Mouse (Mus musculus) limb, embryonic 15.5 days (tissue): ENCODE measurements around the gene E2f7. TPM values are rescaled to one million over a fixed set of nuclear protein-coding genes. Genes with fewer than 3 reads are reported as not detected.

Source experiments
- ATAC-seq: fragments of 200-750 bp; cut with Nextera tagmentation; 2 replicates; pipeline ENCODE4 v1.8.0; 2017; ENCODE audit warnings: low read depth, moderate TSS enrichment; ENCODE audit not compliant: insufficient number of reproducible peaks, low FRiP score, low TSS enrichment
- H3K27ac ChIP-seq: fragments of 300-500 bp; sonication (generic); 2 replicates; pipeline ENCODE4 v1.5.1; 2015; ENCODE audit warnings: moderate library complexity, mild to moderate bottlenecking, inconsistent platforms
- H3K27me3 ChIP-seq: fragments of 300-500 bp; sonication (generic); 2 replicates; pipeline ENCODE4 v1.6.1; 2015; ENCODE audit warnings: inconsistent platforms
- H3K36me3 ChIP-seq: fragments of 300-500 bp; sonication (generic); 2 replicates; pipeline ENCODE4 v1.6.1; 2015; ENCODE audit warnings: inconsistent platforms
- H3K4me1 ChIP-seq: fragments of 300-500 bp; sonication (generic); 2 replicates; pipeline ENCODE4 v1.6.1; 2015; ENCODE audit warnings: inconsistent platforms
- H3K4me2 ChIP-seq: fragments of 300-500 bp; sonication (generic); 2 replicates; pipeline ENCODE4 v1.6.1; 2015; ENCODE audit warnings: mild to moderate bottlenecking, inconsistent platforms
- H3K4me3 ChIP-seq: fragments of 300-500 bp; sonication (generic); 2 replicates; pipeline ENCODE4 v1.5.1; 2015; ENCODE audit warnings: mild to moderate bottlenecking, inconsistent platforms
- H3K9ac ChIP-seq: fragments of 300-500 bp; sonication (generic); 2 replicates; pipeline ENCODE4 v1.6.1; 2015; ENCODE audit warnings: inconsistent platforms
- H3K9me3 ChIP-seq: fragments of 300-500 bp; sonication (generic); 2 replicates; pipeline ENCODE4 v1.6.1; 2016; ENCODE audit warnings: inconsistent platforms
- WGBS: fragments of 180-500 bp; shearing (Covaris S2); methylation state at CpG from one replicate; pipeline ENCODE4 v1.1.7; 2015; 5-methylcytosine and 5-hydroxymethylcytosine counted together
- polyA plus RNA-seq: library from polyadenylated mRNA; unstranded; fragments of >200 nt; fragmentation: Nextera tagmentation; extraction: Ambion mirVana; gene quantifications from 2 replicates; pipeline ENCODE4 v1.2.1, GENCODE M21; 2015

Gene E2f7
- polyA plus RNA-seq, result 21.7 and 24.6 TPM in 2 replicates

DNA sequence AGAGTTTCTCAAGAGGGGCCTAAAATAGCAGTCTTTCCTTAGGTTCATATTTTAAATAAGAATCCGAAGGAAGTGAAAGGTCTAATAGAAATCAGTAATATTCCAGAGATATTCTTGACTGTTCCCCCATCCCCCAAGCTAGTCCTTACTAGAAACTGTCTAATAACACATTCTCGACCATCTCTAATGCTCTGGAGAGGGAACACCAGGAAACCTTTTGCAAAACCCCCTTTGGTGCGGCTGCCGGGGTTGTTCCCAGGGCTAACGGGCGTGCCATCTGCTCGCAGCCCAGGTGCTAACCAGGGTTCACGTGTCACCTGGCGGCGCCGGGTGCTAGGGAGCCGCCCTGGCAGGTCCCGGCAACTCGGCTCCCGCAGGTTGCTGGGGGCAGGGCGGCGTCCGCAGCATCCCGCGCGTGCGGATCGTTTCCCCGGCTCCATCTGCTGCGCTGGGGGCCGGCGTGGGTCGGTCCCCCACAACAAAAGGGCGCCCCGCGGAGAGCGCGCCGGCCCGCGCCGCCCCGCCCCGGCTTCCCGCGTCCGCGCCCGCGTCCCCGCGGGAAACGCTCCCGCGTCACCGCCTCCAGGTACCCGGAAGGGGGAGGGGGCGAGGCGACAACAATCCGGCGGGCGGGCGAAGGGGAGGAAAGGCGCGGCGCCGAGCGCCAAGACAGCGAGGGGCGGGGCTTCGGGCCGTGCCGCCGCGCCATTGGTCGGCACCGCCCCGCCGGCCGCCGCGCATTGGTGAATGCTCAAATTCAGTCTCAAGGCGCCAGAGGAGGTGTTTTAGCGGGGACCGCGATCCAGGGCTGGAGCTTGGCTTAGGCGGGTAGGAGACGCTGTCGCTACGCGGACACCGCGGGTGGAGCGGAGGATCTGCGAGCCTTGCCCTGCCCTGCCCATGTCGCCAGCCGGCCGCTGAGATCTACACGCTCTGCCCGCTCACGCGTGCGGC is at the start of gene E2f7:
E2f7 (plus strand) TSS at position 754 of the 954 bp plus-strand sequence.
- WGBS, result under 1% methylated on average over 80 of the region's 98 CpGs
- ATAC-seq, result peak; percentile 95
- peak within 1 kb of the TSS; percentile 79 for H3K4me3 ChIP-seq

DNA sequence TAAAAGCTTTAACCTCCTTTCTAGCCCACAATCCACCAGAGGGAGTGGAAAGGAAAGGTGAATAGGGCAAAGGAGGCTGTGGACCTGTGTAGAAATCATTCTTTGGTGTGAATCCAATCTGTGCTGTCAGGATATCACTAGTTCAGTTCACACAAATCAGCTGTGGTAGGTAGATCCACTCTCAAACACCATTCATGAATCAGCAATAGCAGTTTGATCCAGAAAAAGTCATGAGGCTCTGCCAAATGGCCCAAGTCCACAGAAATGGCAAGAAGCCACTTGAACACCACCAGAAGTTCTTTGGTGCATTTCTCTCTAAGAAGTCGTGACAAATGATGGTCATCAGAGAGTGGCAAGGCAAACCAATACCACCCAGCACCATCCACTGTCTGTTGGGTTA is 44.0 kb upstream of the E2f7 start:
- Histone ChIP-seq H3K4me1 (no peaks in the 10 kb centered on the region), H3K9ac (no peak overlapping the region), H3K27me3 (no peaks in the 10 kb centered on the region), H3K4me2 (no peak overlapping the region), H3K9me3 (no peaks in the 10 kb centered on the region), H3K36me3 (no peaks in the 10 kb centered on the region), H3K4me3 (no peak overlapping the region), H3K27ac (no peak overlapping the region)
- no peak for ATAC-seq
- WGBS, result 69% methylated on average over 1 of the region's 1 CpGs

More for the DNA sequence above, at the start of gene E2f7:
- Histone ChIP-seq H3K9me3 (no peaks in the 10 kb centered on the region), H3K9ac (peak within 1 kb of the TSS; percentile 65), H3K4me2 (peak within 1 kb of the TSS; percentile 95), H3K36me3 (peaks cover 19% of the 10 kb centered on the region), H3K27me3 (no peaks in the 10 kb centered on the region), H3K27ac (peak within 1 kb of the TSS; percentile 74), H3K4me1 (peaks cover 21% of the 10 kb centered on the region)

DNA sequence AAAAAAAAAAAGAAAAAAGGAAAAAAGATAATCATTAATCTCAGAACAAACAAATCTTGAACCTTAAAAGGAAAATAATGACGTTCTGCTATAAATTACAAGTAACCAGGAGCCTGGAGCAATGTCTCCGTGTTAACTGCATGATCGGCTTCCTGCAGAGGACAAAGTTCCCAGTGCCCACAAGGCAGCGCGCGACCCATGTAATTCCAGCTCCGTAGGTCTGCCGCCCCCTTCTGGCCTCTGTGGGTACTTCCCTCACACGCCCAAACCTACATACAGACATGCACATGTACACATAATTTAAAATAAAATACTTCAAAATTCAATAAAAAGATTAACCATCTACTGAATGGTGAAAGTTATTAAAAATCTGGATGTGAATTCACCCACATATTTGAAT is 39.6 kb upstream of the E2f7 start:
- 47% methylated on average over 9 of the region's 9 CpGs for WGBS
- Histone ChIP-seq H3K36me3 (no peaks in the 10 kb centered on the region), H3K27me3 (no peaks in the 10 kb centered on the region), H3K9me3 (no peaks in the 10 kb centered on the region), H3K4me3 (no peak overlapping the region), H3K9ac (no peak overlapping the region), H3K27ac (no peak overlapping the region), H3K4me1 (no peaks in the 10 kb centered on the region), H3K4me2 (no peak overlapping the region)
- ATAC-seq, result no peak

DNA sequence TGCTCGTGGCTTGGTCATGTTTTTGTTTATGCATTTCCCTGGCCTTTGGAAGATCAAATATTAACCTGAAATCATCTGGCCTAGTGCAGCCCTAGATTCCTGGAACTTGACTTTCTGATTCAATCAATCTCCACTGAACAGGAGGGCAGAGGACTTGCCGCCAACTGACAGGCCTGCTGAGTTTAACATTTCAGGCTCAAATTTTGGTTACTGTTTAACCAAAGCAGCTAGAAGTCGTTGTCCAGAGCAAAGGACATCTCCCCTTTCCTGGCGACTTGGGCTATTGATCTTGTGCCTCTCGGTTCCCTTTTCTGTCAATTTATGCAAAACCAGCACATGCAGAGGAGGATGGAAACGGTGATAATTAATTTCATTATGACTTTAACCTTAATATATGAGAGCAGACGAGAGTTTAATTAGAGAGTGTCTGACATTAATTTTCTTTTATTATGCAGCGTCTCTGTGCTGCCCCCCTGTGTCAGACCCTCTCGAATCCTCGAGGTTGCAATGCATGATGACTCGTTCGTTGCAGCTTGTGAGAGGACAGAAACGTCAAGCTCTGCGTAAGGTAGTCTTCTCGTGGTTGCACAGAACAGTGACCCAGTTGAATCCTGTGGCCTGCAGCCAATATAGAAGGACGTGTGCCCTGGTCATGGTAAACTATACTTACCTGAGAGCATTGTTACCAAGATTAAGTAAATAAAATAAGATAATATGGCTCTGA is 37.7 kb upstream of the E2f7 start:
- Histone ChIP-seq H3K4me3 (no peak overlapping the region), H3K4me1 (no peaks in the 10 kb centered on the region), H3K27ac (no peak overlapping the region), H3K4me2 (no peak overlapping the region), H3K36me3 (no peaks in the 10 kb centered on the region), H3K27me3 (no peaks in the 10 kb centered on the region), H3K9ac (no peak overlapping the region), H3K9me3 (no peaks in the 10 kb centered on the region)
- 52% methylated on average over 16 of the region's 16 CpGs for WGBS
- ATAC-seq, result no peak

DNA sequence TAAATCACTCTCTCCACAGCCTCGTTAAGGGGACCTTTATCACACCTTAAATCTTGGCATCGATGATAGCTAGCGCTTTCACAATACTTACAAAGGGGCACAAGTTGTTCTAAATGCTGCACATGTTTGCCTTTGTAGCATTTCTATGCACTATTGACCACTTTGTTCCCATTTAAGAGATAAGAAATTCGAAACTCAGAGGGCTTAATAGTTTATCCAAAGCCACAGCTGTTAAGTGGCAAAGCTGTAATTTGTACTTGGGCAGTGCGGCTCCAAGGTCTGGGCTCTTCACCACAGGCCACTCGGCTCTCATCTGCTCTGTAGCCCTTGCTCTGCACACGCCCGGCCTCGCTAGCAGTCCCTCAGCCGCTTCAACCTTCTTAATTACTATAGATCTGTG is 28.4 kb upstream of the E2f7 start:
- Histone ChIP-seq H3K9ac (no peak overlapping the region), H3K27ac (no peak overlapping the region), H3K4me1 (no peaks in the 10 kb centered on the region), H3K4me2 (no peak overlapping the region), H3K36me3 (no peaks in the 10 kb centered on the region), H3K4me3 (no peak overlapping the region), H3K27me3 (no peaks in the 10 kb centered on the region), H3K9me3 (no peaks in the 10 kb centered on the region)
- WGBS, result 48% methylated on average over 10 of the region's 10 CpGs
- no peak for ATAC-seq

- ATAC-seq, result no peak
- no peaks in the 10 kb centered on the region for H3K4me1 ChIP-seq
- no peak overlapping the region for H3K27ac ChIP-seq
- no peak overlapping the region for H3K9ac ChIP-seq
- no peaks in the 10 kb centered on the region for H3K9me3 ChIP-seq
- no peaks in the 10 kb centered on the region for H3K27me3 ChIP-seq
- 75% methylated on average over 15 of the region's 15 CpGs for WGBS
- no peak overlapping the region for H3K4me3 ChIP-seq
- H3K36me3 ChIP-seq, result no peaks in the 10 kb centered on the region
- no peak overlapping the region for H3K4me2 ChIP-seq
Measured at GRCm38 (mm10) chr10:110726431-110726830, 18.8 kb upstream of the E2f7 start.

DNA sequence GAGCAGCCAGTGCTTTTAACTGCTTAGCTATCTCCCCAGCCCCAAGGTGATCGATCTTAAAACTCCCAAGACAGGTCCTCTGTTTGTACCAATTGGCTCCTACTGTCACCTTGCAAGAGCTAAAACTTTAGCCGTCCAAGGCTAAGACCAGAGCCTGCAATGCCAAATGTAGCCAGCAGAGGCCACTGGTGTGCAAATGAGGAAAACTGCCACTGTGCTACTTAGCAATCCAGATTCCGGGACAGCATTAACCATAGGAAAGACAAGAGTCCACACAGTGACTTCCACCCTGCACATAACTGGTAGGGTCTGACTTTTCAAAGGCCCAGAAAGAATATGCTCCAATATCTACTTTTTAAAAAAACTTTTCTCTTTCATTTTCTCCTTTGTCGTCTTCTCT is 17.4 kb upstream of the E2f7 start:
- no peak overlapping the region for H3K4me2 ChIP-seq
- H3K27ac ChIP-seq, result no peak overlapping the region
- H3K4me1 ChIP-seq, result no peaks in the 10 kb centered on the region
- WGBS, result 58% methylated on average over 4 of the region's 4 CpGs
- no peaks in the 10 kb centered on the region for H3K36me3 ChIP-seq
- no peak for ATAC-seq
- no peaks in the 10 kb centered on the region for H3K27me3 ChIP-seq
- no peaks in the 10 kb centered on the region for H3K9me3 ChIP-seq
- no peak overlapping the region for H3K4me3 ChIP-seq
- H3K9ac ChIP-seq, result no peak overlapping the region

GRCm38 (mm10) chr10:110733343-110733742 is 11.9 kb upstream of the E2f7 start:
- 0 out of 2 replicates have a peak, but pooled peaks cover 3% of the 10 kb centered on the region for H3K27me3 ChIP-seq

DNA sequence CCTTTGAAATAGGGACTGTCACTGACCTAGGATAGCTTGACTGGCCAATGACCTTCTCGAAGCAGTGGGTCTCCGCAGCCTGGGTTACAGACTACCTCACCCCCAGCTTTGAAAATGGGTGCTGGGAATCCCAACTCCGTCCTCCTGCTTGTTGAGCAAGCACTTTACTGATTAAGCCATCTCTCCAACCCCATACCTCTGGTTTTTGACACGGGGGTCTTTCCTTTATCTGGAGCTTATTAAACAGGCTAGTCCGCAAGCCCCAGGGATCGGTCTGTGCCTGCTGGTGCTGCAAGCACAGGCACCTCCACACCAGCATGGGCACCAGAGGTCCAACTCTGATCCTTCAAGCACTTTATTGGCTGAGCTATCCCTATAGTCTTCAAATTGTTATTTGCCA is 1.5 kb upstream of the E2f7 start:
- WGBS, result 77% methylated on average over 6 of the region's 6 CpGs
- Histone ChIP-seq H3K9ac (no peak overlapping the region), H3K4me2 (no peak overlapping the region), H3K4me3 (no peak overlapping the region), H3K27ac (no peak overlapping the region), H3K4me1 (peaks cover 21% of the 10 kb centered on the region), H3K9me3 (no peaks in the 10 kb centered on the region), H3K36me3 (peaks cover 8% of the 10 kb centered on the region; the same call in 1 of the 2 replicates), H3K27me3 (no peaks in the 10 kb centered on the region)
- no peak for ATAC-seq

More at GRCm38 (mm10) chr10:110733343-110733742, 11.9 kb upstream of the E2f7 start:
- Histone ChIP-seq H3K4me2 (no peak overlapping the region), H3K9ac (no peak overlapping the region), H3K36me3 (no peaks in the 10 kb centered on the region), H3K4me1 (peaks cover 3% of the 10 kb centered on the region; the same call in 1 of the 2 replicates), H3K9me3 (no peaks in the 10 kb centered on the region), H3K27ac (no peak overlapping the region), H3K4me3 (no peak overlapping the region)
- WGBS, result 24% methylated on average over 6 of the region's 6 CpGs
- ATAC-seq, result no peak

DNA sequence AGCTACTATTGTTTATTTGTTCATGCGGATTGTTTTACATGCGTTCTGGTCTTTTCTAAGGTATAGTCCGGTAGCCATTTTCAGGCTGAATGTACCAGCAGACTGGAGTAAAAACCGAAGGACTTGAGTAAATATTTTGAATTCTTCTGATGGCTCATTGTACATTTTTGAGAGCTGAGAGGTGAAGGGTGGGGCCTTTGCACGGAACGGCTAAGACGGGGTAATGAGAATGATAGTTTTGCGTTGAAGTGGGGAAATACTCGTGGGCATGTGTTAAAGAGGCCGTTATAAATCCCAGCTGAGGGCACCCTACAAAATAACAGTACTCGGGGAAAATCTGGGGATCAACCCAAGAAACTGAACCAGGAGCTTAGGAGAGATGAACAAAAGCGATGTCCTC is 1.1 kb upstream of the E2f7 start:
- WGBS, result 46% methylated on average over 12 of the region's 12 CpGs
- Histone ChIP-seq H3K36me3 (peaks cover 11% of the 10 kb centered on the region; the same call in 1 of the 2 replicates), H3K27ac (no peak overlapping the region), H3K4me2 (no peak overlapping the region), H3K4me3 (0 out of 2 replicates have a peak overlapping the region, but pooled peaks have one; percentile 79), H3K4me1 (peaks cover 21% of the 10 kb centered on the region), H3K27me3 (no peaks in the 10 kb centered on the region), H3K9ac (no peak overlapping the region), H3K9me3 (no peaks in the 10 kb centered on the region)
- ATAC-seq, result no peak

- peaks cover 21% of the 10 kb centered on the region for H3K4me1 ChIP-seq
- H3K4me3 ChIP-seq, result peak overlapping the region; percentile 79
- H3K27me3 ChIP-seq, result no peaks in the 10 kb centered on the region
- 0 out of 2 replicates have a peak, but pooled peaks have one; percentile 7 for ATAC-seq
- peak overlapping the region; percentile 65 for H3K9ac ChIP-seq
- H3K4me2 ChIP-seq, result peak overlapping the region; percentile 95
- H3K36me3 ChIP-seq, result peaks cover 19% of the 10 kb centered on the region
- WGBS, result under 1% methylated on average over 23 of the region's 23 CpGs
- peak overlapping the region; percentile 74 for H3K27ac ChIP-seq
- no peaks in the 10 kb centered on the region for H3K9me3 ChIP-seq
Measured at GRCm38 (mm10) chr10:110745640-110746032, 397 bp downstream of the E2f7 start.

DNA sequence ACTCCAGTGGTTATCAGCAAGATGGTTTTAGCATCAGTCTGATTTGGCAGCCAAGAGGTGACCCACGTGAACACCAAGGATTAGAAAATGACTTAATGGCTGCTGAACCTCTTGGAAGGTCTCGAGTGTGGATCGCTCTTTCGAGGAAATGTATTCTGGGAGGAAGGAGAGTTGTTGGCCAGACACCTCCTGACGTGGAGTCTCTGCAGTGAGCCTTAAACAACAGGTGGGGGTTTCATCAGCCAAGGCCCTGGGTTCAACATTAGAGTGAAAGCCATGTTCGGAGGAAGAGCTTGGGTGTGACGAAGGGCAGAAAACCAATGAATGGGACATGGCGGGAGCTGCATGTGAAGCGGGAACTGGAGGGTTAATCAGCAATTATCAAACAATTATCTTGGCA is 3.8 kb downstream of the E2f7 start:
- Histone ChIP-seq H3K9me3 (no peaks in the 10 kb centered on the region), H3K9ac (no peak overlapping the region), H3K4me2 (no peak overlapping the region), H3K4me3 (no peak overlapping the region), H3K4me1 (peaks cover 21% of the 10 kb centered on the region), H3K36me3 (peaks cover 40% of the 10 kb centered on the region), H3K27ac (no peak overlapping the region), H3K27me3 (no peaks in the 10 kb centered on the region)
- no peak for ATAC-seq
- WGBS, result 97% methylated on average over 9 of the region's 9 CpGs
